Mouse (Mus musculus) layer of hippocampus, adult 9-11 months (tissue): ENCODE measurements around the gene Skida1.

Source experiments
- DNase-seq: peaks from one replicate; pipeline ENCODE4 v3.0.0; 2022

Gene Skida1

GRCm38 (mm10) chr2:18055016-18055928 is 6.4 kb upstream of the Skida1 start, which contains the start of gene Mllt10:
Gene Mllt10, plus strand, starts transcription at chr2:18055237.
- DNase-seq: no peak

GRCm38 (mm10) chr2:18053951-18054530 is 5.2 kb upstream of the Skida1 start:
- no peak for DNase-seq

GRCm38 (mm10) chr2:18053243-18053950 is 4.5 kb upstream of the Skida1 start:
- DNase-seq: no peak

- no peak for DNase-seq
These were observed 3.7 kb upstream of the Skida1 start for GRCm38 (mm10) chr2:18052581-18052980.

- no peak for DNase-seq
These were observed 3.0 kb upstream of the Skida1 start for GRCm38 (mm10) chr2:18051831-18052170.

- DNase-seq: no peak
These were observed 2.4 kb upstream of the Skida1 start for GRCm38 (mm10) chr2:18051026-18051830.

GRCm38 (mm10) chr2:18050541-18050985 is 1.7 kb upstream of the Skida1 start:
- DNase-seq: no peak

GRCm38 (mm10) chr2:18050018-18050417 is 1.2 kb upstream of the Skida1 start:
- no peak for DNase-seq

- no peak for DNase-seq
These were observed 499 bp upstream of the Skida1 start for GRCm38 (mm10) chr2:18049279-18049821.

GRCm38 (mm10) chr2:18047646-18048452 is 1.0 kb downstream of the Skida1 start:
- DNase-seq: peak; percentile 44

- DNase-seq: peak; percentile 67
These were observed 1.8 kb downstream of the Skida1 start for GRCm38 (mm10) chr2:18046758-18047645.

GRCm38 (mm10) chr2:18046186-18046585 is 2.7 kb downstream of the Skida1 start:
- DNase-seq: no peak

- DNase-seq: no peak
These were observed 3.1 kb downstream of the Skida1 start for GRCm38 (mm10) chr2:18045781-18046181.

- no peak for DNase-seq
These were observed 3.6 kb downstream of the Skida1 start for GRCm38 (mm10) chr2:18045143-18045780.

GRCm38 (mm10) chr2:18041199-18041885 is 7.5 kb downstream of the Skida1 start:
- no peak for DNase-seq

- no peak for DNase-seq
These were observed 8.3 kb downstream of the Skida1 start for GRCm38 (mm10) chr2:18040347-18041160.

GRCm38 (mm10) chr2:18039566-18040290 is 9.1 kb downstream of the Skida1 start:
- DNase-seq: no peak
